Mouse (Mus musculus): Measurements from ENCODE around the gene Lmx1a.
A peak's percentile ranks its signal among the peaks of the same experiment; 100 is the strongest.

Gene Lmx1a

GRCm38 (mm10) chr1:167694731-167695130, 5.7 kb downstream of the Lmx1a start:
- DNase-seq (ENCODE audit: low spot score): no peak

DNA sequence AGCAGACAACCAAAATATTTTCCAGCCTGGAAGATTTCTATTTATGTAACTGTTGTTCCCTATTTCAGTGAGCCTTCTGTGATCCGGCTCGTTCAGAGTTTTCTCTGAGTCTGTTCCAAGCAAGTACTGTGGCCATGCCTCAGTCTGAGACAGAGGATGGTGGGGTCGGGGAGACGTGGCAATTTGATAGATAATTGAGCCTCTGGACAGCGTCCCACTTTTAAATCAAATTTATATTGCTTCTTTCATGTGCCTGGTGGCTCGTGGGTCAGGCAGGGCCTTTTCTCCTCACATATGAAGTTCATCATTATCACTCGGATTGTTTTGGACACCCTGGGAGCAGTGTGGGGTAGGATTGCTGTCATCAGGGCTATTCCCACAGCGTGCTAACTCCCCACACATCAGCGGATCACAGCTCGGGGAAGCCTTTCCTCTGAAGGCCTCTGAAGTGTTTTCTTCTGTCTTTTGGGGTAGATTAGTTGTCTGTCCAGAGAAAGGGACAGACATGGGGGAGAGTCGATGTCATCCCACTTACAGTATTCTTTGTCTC, 6.9 kb downstream of the Lmx1a start:
- DNase-seq (ENCODE audit: low spot score): no peak

GRCm38 (mm10) chr1:167699706-167700105, 10.7 kb downstream of the Lmx1a start:
- DNase-seq (ENCODE audit: low spot score): no peak

DNA sequence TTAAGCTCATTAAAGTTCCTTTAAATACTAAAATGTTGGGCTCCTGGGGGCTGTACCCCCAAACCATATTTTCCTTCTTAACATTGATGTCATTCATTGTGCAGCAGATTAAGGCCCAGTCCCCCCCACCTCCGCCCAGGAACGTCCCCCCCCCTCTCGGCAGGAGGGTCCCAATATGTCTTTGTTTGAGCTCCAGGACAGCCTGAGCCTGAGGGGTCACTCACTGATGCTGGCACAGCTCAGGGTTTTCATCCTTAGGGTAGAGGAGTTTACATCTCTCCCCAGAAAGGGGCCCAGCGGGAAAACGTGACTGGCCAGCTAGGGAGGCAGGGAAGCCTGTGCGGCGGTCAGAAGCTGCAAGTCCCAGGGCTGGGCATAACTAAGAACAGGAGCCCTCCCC, 11.2 kb downstream of the Lmx1a start:
- no peak for DNase-seq (ENCODE audit: low spot score)

GRCm38 (mm10) chr1:167705527-167705926, 16.5 kb downstream of the Lmx1a start:
- no peak for DNase-seq (ENCODE audit: low spot score)

GRCm38 (mm10) chr1:167708761-167709160, 19.7 kb downstream of the Lmx1a start:
- no peak for DNase-seq (ENCODE audit: low spot score)

DNA sequence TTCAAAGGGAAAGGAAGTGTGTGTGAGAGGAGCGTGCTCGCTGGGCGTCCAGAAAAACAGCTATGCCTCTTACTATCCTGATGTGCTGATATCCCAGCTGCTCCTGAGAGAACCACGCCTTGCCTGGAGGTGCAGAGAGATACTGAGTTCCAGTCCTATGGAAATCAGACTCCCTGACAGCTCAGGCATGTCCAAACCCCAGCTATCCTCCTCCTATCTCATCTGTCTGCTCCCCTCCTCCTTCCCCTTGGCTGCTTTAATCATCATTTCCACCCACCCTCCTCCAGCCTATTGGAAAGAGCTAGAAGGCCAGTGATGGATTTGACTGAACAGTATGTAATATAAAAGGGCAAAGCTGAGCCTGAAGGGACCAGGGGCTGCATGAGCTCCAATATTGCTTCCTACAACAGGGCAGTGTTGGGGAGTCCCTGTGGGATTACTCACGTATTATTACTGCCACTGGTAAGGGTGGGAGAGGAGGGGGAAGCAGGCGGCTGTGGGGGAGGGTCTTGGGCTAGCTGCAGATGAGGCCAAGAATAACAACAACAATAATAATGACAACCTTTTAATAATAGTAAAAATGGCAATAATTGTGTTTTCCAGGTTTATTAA, 26.8 kb downstream of the Lmx1a start:
- no peak for DNase-seq (ENCODE audit: low spot score)

- DNase-seq (ENCODE audit: low spot score): no peak
Measured at GRCm38 (mm10) chr1:167734471-167734870, 45.4 kb downstream of the Lmx1a start.

DNA sequence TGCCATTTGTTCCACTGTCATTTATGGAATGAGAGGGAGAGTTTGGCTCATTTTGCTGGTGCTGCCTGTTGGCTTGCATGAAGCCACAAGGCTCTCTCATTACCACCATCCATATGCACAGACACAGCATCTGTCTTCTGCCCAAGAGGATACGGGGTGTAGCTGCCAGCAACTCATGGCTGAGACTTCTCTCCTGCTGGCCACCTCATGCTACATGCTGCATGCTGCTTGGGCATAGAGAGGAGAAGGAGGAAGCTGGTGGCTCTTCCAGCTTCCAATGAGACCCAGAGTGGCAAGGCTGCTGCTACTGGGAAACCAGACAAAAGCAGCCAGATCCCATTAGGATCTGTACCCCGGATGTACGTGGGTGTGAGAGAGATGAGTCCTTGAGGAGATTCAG, 47.8 kb downstream of the Lmx1a start:
- no peak for DNase-seq (ENCODE audit: low spot score)

- no peak for DNase-seq (ENCODE audit: low spot score)
Measured at GRCm38 (mm10) chr1:167739286-167739685, 50.2 kb downstream of the Lmx1a start.

DNA sequence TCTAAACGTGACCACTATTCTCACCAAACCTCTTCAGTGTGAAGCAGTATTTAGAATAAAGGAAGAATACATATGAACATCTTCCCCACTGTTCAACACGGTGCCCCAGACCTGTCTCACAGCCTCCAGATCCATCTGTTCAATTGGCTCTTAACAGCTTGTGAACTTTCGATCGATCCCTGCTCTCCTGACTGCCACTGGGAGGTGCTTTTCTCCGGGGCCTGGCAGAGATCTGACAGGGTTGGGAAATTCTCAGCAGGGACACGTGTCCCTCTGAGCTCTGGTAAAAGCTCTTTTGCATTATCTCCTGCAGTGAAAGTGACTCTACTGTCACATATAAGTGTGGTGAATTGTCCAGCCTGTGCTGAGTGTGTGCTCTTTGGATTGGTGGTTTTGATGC, 57.6 kb downstream of the Lmx1a start:
- DNase-seq (ENCODE audit: low spot score): no peak

- no peak for DNase-seq (ENCODE audit: low spot score)
Measured at GRCm38 (mm10) chr1:167752661-167753060, 63.6 kb downstream of the Lmx1a start.

- DNase-seq (ENCODE audit: low spot score): no peak
Measured at GRCm38 (mm10) chr1:167754085-167754484, 65.0 kb downstream of the Lmx1a start.

- DNase-seq (ENCODE audit: low spot score): no peak
Measured at GRCm38 (mm10) chr1:167754636-167755522, 65.8 kb downstream of the Lmx1a start.

DNA sequence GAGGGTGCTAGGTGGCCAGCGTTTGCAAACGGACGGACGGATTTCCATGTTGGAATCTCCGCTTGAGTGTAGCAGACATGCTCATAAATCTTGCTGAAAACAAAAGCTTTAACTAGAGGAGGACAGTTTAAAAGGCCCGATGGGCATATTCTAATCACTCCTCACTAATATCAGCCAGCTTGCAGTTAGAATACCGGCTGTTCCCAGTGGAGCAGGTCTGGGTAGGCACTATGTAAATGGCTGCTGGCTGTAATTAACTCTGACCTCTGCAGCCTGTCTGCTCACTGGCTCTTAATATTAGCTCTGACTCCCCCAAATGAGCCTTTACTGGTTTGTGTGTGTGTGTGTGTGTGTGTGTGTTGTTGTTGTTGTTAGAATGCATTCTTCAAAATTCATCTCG, 69.2 kb downstream of the Lmx1a start:
- DNase-seq (ENCODE audit: low spot score): no peak

DNA sequence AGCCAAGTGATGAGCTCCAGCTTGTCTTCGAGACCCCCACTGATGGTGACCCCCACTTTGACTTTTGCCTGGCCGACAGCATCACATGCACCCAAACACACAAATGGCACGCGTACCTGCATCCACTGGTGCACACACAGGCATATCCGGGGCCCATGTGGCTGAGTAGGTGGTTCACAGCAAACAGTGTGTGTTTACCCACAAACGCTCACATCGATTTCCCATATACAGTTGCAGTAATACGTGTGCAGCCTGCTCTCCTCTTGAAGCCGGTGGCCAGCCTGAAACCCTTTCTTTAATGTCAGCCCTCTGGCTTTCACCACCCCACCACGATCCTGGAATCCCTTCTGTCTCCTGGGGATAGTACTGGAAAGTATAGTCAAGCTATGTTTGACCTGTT, 71.3 kb downstream of the Lmx1a start:
- DNase-seq (ENCODE audit: low spot score): no peak

- DNase-seq (ENCODE audit: low spot score): no peak
Measured at GRCm38 (mm10) chr1:167761785-167762223, 72.8 kb downstream of the Lmx1a start.

DNA sequence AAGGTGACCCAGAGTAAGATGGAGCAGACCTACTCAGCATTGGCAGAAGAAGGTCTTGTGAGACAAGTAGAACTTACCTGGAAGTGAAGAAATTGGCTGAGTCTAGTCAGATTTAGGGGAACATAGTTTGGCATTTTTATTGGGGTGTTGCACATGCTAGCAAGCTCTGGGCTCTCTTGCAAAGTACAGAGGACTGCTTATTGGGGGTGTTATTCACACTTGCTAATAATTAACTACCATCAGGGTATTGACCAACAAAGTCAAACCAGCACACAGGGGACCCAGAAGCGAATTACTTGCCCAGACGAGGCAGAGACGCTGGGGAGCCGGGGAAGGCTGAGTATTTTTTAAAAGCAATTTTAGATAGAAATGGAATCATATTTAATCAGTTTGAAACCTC, 77.6 kb downstream of the Lmx1a start:
- DNase-seq (ENCODE audit: low spot score): no peak

- no peak for DNase-seq (ENCODE audit: low spot score)
Measured at GRCm38 (mm10) chr1:167770457-167770856, 81.4 kb downstream of the Lmx1a start.

GRCm38 (mm10) chr1:167779766-167780488, 90.9 kb downstream of the Lmx1a start:
- DNase-seq (ENCODE audit: low spot score): no peak

DNA sequence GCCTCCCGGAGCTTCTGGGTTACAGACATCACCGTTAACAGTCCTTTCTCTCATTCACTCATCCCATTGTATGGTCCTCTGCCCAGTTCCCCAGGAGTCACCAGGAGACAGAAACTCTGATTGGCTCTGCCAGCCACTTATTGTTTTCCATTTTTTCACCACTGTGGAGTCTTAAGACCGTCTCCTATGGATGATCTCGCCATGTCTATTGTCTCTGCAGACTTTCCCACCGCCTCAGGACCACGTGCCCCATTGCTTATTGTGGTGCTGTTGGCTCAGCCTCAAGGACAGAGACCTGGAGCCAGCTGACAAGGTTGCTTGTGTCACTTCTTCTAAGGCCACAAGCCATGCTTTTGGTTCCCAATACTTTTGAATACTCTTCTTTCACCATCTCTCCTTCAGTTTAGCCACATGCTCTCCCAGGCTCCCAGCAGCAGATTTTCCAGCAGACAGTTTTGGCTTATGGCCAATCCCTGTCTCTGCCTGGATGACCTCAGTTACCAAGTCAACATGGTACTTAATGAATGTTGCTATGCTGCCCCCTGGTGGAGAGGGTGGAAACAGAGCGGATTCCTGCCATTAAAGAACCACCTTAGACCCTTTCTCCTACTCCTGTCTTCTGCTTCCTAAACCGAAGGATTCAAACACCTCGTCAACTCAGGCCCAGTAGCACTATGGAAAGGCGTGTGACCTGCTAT, 92.9 kb downstream of the Lmx1a start:
- DNase-seq (ENCODE audit: low spot score): peak; percentile 25

GRCm38 (mm10) chr1:167784067-167784466, 95.0 kb downstream of the Lmx1a start:
- DNase-seq (ENCODE audit: low spot score): no peak
